Mouse (Mus musculus) thymus, postnatal 36 days (tissue): Measurements from ENCODE around the gene 1700001L19Rik.
"Not testable (repeated sequence)": the region's sequence is repeated elsewhere in the genome, so short reads cannot be mapped to it uniquely, and the experiment has no call there.

Source experiments
- DNase-seq, 2 experiments: peaks; one replicate each; pipeline ENCODE4 v3.0.0; 2022; ENCODE audit warnings: mixed read lengths in 2 of 2

1700001L19Rik gene

DNA sequence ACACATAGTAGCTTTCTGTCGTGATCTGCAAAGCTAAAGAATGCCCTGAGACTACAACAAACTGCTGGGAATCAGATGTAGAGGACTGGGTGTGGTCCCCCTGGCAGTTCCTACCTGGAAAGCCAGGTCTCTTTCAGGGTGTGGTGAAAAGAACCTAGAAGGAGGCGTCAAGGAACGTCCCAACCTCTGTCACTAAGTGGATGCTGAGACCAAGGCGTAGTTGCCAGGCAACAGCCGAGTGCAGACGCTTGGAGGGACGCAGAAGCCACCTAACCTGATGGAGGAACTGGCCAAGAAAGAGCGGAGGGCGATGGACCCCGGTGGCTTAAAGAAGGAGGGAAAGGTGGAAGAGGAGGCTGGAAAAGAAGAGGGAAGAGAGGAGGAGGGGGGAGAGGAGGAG lies at the start of gene 1700001L19Rik:
Gene 1700001L19Rik, plus strand, starts transcription at position 223 of the 400 bp plus-strand sequence.
- no peak for DNase-seq

DNA sequence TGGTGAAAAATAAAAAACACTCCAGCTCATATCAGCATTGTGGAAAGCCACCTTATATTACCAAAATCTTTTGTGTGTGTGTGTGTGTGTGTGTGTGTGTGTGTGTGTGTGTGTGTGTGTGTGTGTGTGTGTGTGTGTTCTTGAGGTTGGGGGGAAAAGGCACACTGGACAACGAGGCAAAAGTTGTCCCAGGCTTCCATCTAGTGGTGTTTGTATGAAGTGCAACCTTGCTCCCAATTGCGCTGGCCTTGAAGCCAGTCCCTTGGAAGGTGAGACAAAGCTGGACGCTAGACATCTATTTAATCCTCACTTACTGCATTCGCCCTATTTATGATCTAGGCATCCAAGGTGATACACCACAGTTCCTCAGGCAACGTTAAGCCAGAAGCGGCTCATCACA lies 43.8 kb upstream of the 1700001L19Rik start:
- not testable (repeated sequence) for DNase-seq

- DNase-seq: no peak
Measured at GRCm38 (mm10) chr13:68568110-68568509, 29.1 kb upstream of the 1700001L19Rik start.

GRCm38 (mm10) chr13:68568548-68568947 lies 28.7 kb upstream of the 1700001L19Rik start:
- no peak for DNase-seq

- peak in 1 of 2 experiments; percentile 25 for DNase-seq
Measured at GRCm38 (mm10) chr13:68569589-68570336, 27.5 kb upstream of the 1700001L19Rik start.

DNA sequence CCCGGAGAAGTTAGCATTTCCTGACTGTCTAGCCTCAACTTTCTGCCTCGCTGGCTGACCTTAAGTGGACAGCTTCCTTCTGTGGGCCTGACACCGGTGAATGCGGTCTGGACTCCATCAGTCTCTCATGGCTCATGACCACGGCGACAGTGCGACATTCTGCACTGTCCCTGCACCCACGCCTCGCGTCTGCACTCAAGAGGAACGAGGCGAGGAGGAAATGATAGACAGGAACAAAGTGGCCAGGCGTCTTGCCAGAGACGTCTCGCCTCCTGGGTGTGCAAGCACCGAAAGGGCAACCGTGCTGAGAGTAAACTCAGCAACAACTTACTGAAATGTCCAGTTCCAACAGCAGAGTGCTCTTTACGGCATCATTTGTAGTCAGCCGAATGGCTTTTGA lies 25.0 kb upstream of the 1700001L19Rik start:
- DNase-seq: no peak

DNA sequence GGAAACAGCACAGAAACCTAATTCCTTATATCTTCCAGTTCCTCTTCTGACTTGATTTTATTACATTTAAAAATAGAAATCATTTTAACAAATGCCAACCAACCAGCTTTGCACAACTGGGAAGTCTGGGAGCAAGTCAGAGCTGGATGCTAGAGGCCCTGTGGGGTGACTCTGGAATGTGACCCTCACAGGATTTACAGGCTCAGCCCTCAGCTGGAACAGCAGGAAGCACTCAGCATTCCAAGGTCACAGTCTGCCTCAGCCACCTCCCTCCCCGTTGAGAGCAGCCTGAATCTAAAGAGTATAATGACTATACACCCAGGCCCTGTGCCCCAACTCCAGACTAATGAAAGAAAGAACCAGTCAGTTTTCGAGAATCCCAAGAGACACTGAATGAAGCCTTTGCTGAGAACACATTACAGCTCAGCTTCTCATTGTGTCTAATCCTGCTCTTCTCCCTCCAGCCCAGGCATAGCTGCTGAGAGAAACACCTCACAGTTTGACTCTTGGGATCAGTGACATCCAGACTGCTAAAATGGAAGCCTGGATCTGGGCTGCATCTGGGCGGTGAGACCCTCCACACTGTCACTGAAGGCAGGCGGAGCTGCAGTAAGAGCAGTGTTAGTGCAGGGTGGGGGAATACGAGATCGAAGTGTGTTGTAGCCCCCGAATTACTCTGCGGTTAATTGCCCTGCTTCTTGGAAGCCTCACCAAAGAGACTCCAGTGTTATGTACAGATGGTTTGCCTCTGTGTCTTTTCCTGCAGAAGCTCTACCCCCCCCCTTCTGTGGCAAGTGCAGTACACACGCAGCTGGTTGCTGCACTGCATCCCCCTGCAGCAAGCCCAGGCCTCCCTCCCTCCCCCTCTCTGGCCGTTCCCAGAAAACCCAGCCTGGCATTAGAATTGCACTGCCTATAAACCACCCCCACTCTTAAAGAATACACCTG lies 24.0 kb upstream of the 1700001L19Rik start:
- no peak for DNase-seq

GRCm38 (mm10) chr13:68574398-68574797 lies 22.8 kb upstream of the 1700001L19Rik start:
- DNase-seq: no peak

DNA sequence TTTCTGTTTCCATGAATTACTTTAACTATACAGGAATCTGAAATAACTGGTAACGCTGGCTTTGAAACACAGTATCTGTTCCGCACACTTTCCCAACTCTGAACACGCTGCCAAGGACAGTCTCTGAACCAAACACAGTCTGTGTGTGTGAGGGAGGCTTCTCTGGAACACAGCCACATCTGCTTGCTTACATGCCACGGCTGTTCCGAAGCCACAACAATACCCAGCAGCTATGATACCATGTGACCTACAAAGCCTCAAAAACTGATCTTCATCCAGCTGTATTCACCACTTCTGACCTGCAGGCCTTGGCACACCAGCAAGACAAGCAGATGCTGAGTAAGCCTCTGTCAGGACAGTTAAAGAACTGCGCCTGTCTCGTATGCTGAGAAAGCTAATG lies 19.3 kb upstream of the 1700001L19Rik start:
- no peak for DNase-seq

DNA sequence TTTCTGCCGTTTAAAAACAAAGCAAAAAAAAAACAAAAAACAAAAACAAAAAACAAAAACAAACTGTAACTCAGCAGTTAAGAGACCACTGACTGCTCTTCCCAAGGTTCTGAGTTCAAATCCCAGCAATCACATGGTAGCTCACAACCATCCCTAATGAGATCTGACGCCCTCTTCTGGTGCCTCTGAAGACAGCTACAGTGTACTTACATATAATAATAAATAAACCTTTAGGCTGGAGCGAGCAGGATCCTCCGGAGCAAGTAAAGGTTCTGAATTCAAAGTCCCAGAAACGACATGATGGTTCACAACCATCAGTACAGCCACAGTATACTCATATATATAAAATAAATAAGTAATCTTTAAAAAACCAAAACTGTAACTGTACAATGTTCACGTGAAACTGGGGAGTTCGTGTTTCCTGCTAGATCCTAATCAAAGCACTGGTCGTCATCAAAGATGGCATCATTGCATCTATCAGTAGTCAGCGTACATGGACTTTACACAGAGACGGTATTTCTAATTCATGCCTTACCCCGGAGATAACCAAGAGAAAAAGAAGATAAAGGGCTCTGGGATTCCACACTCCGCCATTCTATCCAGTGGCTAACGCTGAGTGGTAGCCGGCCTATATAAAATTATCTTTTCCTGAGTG lies 16.0 kb upstream of the 1700001L19Rik start:
- DNase-seq: no peak

- DNase-seq: peak; percentile 95 to 97
Measured at GRCm38 (mm10) chr13:68581747-68582516, 15.3 kb upstream of the 1700001L19Rik start, which contains the start of the genes Mtrr and Fastkd3. Gene Mtrr (minus strand): TSS chr13:68582149. Gene Fastkd3 (plus strand): TSS chr13:68582234.

- DNase-seq: peak in 1 of 2 experiments; percentile 13
Measured at GRCm38 (mm10) chr13:68582517-68582780, 14.8 kb upstream of the 1700001L19Rik start.

DNA sequence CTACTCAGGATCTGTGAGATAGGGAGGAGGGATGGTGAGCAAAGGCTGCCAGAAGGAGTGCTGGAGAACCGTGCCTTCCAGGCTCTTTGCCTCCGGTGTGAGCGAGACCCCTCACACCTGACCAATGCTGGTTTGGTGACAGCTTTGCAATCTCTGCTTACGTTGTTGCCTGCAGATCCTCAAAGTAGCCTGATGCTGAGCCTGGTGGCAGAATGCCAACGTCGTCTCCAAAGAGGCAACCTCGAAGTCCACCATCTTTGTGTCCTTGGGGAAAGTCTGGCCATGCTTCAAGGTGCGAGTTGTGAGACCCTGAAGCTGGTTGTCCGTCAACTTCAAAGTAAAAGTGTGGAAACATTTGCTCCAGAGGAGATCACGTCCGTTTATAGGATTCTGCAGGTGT lies 13.3 kb upstream of the 1700001L19Rik start:
- DNase-seq: no peak

DNA sequence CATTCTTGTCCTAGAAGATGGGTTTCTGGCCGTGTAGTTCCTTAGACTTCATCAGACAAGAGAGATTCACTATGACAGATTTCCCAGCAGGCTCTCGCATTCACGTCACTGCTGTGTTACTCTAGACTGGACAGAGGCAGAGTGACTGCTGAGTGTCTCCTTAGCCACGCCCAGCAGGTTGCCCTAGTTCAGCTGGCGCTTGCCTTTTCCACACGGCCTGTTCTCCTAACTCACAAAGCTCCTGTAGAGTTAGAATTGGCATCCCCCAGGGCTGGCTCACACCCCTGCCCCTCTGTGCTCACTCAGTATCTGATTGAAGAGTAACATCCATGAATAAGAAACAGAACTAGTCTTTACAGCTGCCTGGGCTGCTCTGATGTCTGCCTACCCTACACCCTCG lies 11.8 kb upstream of the 1700001L19Rik start:
- no peak for DNase-seq

GRCm38 (mm10) chr13:68588352-68588751 lies 8.9 kb upstream of the 1700001L19Rik start:
- no peak for DNase-seq

GRCm38 (mm10) chr13:68593797-68594196 lies 3.4 kb upstream of the 1700001L19Rik start:
- DNase-seq: no peak

DNA sequence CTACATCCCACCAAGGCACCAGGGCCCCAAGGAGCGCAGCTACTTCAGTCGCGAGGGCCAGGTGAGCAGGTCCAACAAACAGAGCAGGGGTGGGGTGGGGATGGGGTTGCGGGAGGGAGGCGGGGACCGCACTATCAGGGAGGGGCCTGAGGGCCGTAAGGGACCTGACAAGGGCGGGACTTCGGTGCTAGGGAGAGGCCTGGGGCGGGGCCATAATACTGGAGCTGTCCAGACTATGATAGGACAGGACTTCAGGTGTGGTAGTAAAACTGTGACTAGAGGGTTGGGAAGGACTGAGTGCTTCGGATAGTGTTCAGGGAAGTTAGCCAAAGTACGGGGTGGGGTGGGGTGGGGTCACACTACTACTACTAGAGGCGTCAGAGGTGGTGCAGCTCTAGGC lies 446 bp downstream of the 1700001L19Rik start:
- no peak for DNase-seq

DNA sequence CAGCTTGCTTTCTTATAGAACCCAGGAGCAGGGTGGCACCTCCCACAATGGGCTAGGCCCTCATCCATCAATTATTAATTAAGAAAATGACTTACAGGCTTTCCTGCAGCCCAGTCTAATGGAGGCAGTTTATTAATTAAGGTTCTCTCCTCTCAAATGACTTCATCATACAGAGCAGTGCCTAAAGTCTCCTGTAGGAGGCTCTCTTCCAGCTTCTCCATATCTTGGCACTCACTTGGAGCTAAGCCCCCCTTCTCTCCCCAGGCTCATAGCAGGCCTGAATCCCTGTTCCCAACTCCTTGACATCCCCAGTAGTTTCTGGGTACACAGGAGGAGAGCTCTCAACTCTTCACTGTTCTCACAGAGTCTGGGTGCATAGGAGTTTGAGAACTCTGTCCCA lies 1.7 kb downstream of the 1700001L19Rik start:
- DNase-seq: no peak

DNA sequence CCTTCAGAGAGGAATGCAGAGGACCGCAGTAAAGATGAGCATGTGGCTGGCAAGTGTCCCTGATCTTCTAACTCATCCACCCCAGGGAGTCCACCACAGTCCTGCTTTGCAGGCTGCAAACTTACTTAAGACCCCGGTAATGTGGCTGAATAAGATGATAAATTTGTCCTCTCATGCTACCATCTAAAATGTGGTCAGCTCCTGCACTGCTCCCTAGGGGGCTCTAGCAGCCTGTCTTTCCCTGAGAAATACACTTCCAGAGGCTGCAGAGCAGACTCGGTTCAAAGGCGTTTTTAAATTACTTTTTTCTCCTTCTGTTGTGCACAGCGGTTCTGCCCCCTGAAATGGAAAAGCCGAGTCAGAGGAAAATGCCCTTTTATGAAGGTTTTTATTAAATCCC lies 4.0 kb downstream of the 1700001L19Rik start:
- DNase-seq: no peak

- DNase-seq: no peak
Measured at GRCm38 (mm10) chr13:68603085-68603484, 5.9 kb downstream of the 1700001L19Rik start.

DNA sequence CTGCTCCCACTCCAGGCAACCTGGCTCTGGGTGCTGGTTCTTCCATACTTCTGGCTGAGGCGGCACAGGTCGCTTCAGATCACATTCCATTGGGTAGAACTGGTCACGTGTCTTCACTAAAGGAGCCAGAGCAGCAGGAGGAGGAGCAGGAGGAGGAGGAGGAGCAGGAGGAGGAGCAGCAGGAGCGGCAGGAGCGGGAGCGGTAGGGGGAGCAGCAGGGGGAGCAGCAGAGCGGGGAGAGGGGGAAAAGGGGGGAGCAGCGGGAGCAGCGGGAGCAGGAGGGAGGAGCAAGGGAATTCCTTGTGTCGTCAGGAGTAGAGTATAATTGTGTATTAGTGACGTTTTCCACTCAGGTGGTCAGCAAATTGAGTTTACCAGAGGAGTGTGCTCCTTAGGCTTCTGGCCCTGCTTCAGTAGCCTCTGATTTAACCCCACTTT lies 8.5 kb downstream of the 1700001L19Rik start:
- DNase-seq: no peak

DNA sequence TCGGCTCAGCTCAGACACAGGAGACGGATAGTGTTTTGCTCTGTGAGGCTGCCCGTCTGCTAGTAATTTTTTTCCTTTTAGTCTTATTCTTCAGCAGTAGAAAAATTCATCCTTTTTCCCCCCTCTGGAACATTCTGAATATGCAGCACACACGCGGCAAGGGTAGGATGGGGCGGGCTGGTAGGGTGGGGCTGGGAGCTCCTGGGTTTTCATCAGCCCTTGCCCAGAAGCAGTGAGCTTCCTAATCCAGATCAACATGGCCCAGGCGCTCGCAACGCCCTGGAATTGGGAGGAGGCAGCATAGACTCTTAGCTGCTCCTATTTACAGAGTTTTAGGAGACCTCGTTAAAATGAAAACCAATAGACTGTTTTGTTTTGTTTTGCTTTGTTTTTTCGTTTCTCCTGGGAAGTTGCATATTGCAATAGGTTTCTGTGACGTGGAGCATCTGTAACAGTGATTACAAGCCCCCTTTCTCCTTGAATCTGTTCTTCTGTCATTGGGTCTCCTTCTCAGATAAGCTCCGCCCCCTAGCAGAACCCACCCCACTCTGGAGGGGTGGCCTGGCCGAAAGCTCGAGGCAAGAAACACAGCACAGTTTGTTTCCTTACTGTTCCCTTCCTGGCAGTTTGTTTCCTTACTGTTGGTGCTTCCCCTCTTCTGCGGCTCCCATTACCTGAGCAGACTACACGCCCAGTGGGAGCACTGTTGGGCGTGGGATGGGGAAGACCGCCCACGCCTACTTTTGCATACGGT lies 10.6 kb downstream of the 1700001L19Rik start:
- DNase-seq: no peak
